8 mouse cellular contexts compared by ENCODE assay signal in the genomic region with DNA sequence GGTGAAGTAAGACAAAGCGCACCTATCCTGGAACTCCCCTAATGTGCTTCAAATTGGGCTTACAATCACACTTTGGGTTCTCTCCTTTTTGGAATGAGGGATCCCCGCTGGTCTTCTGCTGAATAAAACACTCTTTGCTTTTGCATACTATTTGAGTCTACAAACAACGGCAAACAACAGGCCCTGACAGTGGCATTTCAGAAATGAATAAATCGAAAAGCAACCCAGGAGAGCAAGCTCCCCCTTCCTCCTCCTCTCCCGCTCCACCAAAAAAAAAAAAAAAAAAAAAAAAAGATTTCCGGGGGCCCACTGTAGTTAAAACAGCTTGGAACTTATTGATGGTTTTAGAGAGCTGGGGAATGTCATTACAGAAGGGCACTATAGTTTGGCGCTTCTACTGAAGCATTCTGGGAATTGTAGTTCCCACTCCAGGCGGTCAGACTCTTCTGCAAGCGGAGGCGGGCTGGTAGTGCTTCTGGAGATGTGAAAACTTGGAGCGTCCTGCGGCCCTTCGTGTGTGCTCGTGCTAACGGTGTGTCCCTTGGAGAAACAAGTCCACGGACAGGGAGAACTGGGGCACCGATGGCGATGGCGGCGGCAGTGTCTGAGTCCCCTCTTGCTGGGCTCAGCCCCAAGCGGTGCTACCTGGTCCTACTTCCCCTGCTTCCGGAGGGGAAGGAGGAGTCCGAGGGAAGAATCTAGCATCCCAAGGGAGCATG. TPM values are rescaled to one million over a fixed set of nuclear protein-coding genes. Genes with fewer than 3 reads are reported as not detected.
A peak's percentile ranks its signal among the peaks of the same experiment; 100 is the strongest.
DNase-seq lines count a peak whose midpoint lies in the region; TF ChIP-seq lines count a peak whose summit lies in the region.

Gene Zfp114, plus strand, starts transcription at position 443 of the 719 bp plus-strand sequence.

- intact Hi-C loops in gastrocnemius, adult 2 months (cut with DNase I) = no loop called here

- DNase-seq in adrenal gland, adult 2 months = peak; percentile 54
- peak; percentile 43 to 78 for DNase-seq in cerebellum, postnatal 4 days (ENCODE audit: low spot score in 2 of 2)
- DNase-seq in gastrocnemius, adult 2 months = peak; percentile 56
- peak; percentile 44 for DNase-seq in hindlimb bud, embryonic 11.5 days (ENCODE audit: extremely low spot score, low read depth, low spot score)
- DNase-seq in left cerebral cortex, adult 11 months (ENCODE audit: low spot score) = peak; percentile 57
- peak; percentile 42 for DNase-seq in lung, postnatal 14 days
- DNase-seq in retina, adult 2 months (ENCODE audit: low read depth, low spot score) = peak; percentile 71
- peak; percentile 29 for DNase-seq in urinary bladder, adult 2 months (ENCODE audit: low spot score)

- no peak for TF ChIP-seq CTCF in gastrocnemius, adult 2 months (IDR thresholded peaks at IDR 0.05)

- H3K4me3 ChIP-seq in gastrocnemius, adult 2 months = peak within 1 kb of the TSS; percentile 73

- H3K27ac ChIP-seq in gastrocnemius, adult 2 months = peak within 1 kb of the TSS; percentile 64

RNA-seq across cellular contexts. Expression of gene Zfp114, which starts in this region (rescaled TPM):
- total RNA-seq in adrenal gland, adult 2 months (2021) = under 1 TPM; 0.37 to 0.38 TPM
- polyA plus RNA-seq in adrenal gland, adult 2 months (2012; rRNA removed) = 0.04 and 0.08 TPM in 2 replicates
- under 1 TPM in 1 of 2 experiments, not detected in 1; 0.56 TPM for total RNA-seq in gastrocnemius, adult 2 months (2021)
- polyA plus RNA-seq in urinary bladder, adult 2 months (2012; rRNA removed) = 1.1 TPM in 2 replicates

Comparison
In these comparisons a context has a peak if more than half of its experiments do, and no peak if none do; other contexts are left out.
1. Peak in every context shown above with its lines: DNase-seq, H3K4me3 ChIP-seq and H3K27ac ChIP-seq.
2. Peak in DNase-seq in adrenal gland, adult 2 months; RNA of the gene not detected or under 1 TPM.
3. Peak in DNase-seq, H3K4me3 ChIP-seq and H3K27ac ChIP-seq in gastrocnemius, adult 2 months; RNA of the gene not detected or under 1 TPM.